Mouse (Mus musculus): Measurements from ENCODE around the gene Adamtsl3. TPM values are rescaled to one million over a fixed set of nuclear protein-coding genes. Genes with fewer than 3 reads are reported as not detected.
A peak's percentile ranks its signal among the peaks of the same experiment; 100 is the strongest.

Adamtsl3 gene
- polyA plus RNA-seq, 1 experiment, result 1.1 TPM

DNA sequence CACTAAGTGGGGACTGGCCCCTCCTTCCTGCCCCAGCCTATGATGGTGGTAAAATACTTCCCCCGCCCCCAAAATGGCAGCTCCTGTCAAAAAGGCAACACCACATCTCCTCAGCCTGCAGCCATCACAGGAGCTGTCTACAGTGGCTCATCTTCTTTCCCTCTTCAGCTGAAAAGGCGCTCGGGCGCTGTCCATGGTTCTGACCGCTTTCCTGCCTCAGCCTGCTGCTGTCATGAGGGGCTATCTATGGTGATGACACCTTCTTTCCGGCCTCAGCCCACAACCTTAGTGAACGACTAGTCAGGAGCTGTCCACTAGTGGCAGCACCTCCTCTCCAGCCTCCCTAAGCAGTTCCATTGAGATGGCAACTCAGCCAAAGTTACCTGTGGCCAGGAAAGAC is 289.8 kb downstream of the Adamtsl3 start:
- Histone ChIP-seq H3K27ac (ENCODE audit: insufficient read depth, low read length) (no peak overlapping the region), H3K4me1 (ENCODE audit: control insufficient read depth, insufficient read depth, low read length) (no peaks in the 10 kb centered on the region), H3K4me3 (ENCODE audit: insufficient read depth, low read length) (no peak overlapping the region)
- TF ChIP-seq CTCF (IDR thresholded peaks at IDR 0.05; ENCODE audit: extremely low read depth, insufficient read depth, low read length), result no peak
- TF ChIP-seq POLR2A (IDR thresholded peaks at IDR 0.05; ENCODE audit: extremely low read depth, insufficient read depth, low read length), result no peak

- TF ChIP-seq CTCF (IDR thresholded peaks at IDR 0.05; ENCODE audit: extremely low read depth, insufficient read depth, low read length) (no peak), POLR2A (IDR thresholded peaks at IDR 0.05; ENCODE audit: extremely low read depth, insufficient read depth, low read length) (no peak)
- no peak overlapping the region; the same call in 1 of the 2 replicates for H3K4me3 ChIP-seq (ENCODE audit: insufficient read depth, low read length)
- H3K27ac ChIP-seq (ENCODE audit: insufficient read depth, low read length), result no peak overlapping the region
- H3K4me1 ChIP-seq (ENCODE audit: control insufficient read depth, insufficient read depth, low read length), result peaks cover 3% of the 10 kb centered on the region; the same call in 1 of the 2 replicates
Observed at GRCm38 (mm10) chr7:82647183-82647582, 311.7 kb downstream of the Adamtsl3 start.

DNA sequence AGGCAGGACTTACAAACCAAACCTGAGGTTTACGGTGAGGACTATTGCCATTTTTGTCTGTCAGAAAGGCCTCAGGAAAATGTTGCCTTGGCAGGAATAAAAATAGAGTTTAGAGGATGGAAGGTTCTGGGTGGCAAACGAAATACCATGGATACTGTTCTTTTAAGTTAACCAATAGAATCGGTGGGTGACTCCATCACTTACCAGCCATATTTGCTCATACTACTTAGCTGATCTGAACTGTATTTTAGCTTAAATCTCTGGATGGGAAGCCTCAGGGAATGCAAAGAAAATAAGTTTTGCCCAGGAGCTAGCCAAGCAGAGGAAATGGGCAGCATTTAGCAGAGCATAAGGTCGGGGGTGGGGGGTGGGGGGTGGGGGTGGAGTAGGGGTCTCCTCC is 312.4 kb downstream of the Adamtsl3 start:
- H3K4me1 ChIP-seq (ENCODE audit: control insufficient read depth, insufficient read depth, low read length), result peaks cover 3% of the 10 kb centered on the region; the same call in 1 of the 2 replicates
- H3K27ac ChIP-seq (ENCODE audit: insufficient read depth, low read length), result no peak overlapping the region
- TF ChIP-seq POLR2A (IDR thresholded peaks at IDR 0.05; ENCODE audit: extremely low read depth, insufficient read depth, low read length) (no peak), CTCF (IDR thresholded peaks at IDR 0.05; ENCODE audit: extremely low read depth, insufficient read depth, low read length) (no peak)
- peak overlapping the region; percentile 63 for H3K4me3 ChIP-seq (ENCODE audit: insufficient read depth, low read length)

DNA sequence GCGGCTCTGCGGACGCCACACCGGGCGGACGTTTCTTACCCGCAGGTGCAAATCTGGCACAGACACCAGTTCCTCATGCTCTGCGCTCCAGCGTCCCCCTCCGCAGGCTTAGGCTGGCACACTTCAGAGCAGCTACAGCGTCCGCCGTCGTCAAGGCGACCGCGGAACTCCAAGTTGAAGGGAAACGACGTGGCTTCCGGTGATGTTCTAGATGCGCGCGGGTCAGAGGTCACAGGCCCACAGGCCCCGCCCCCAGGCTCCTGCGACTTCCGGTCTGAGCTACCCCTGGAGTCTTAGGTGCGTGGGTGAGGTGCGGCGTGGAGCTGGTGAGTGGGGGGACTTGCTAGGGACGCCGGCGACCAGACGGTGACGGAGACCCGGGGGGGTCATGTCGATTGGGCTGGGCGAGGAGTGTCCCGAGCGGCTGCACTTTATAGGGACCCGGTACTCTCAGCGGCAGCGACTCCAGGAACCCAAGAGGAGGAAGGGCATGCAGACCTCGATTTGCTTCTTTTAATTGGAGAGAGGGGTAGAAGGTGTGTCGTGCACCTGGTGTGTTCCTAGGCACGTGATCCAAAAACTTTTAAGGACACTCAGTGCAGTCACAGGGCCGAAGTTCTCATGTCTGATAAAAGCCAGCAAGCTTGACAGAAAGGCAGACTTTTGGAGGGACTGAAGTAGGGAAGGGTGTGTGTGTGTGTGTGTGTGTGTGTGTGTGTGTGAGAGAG is 313.0 kb downstream of the Adamtsl3 start, which contains the start of the genes Saxo2 and Efl1:
Saxo2 (minus strand) TSS at position 176 of the 728 bp plus-strand sequence.
Efl1 (plus strand) TSS at position 262 of the 728 bp plus-strand sequence.
- H3K4me3 ChIP-seq (ENCODE audit: insufficient read depth, low read length), result peak within 1 kb of the TSS; percentile 63
- TF ChIP-seq POLR2A (IDR thresholded peaks at IDR 0.05; ENCODE audit: extremely low read depth, insufficient read depth, low read length) (0 out of 2 replicates have a peak, but pooled peaks have one; percentile 41), CTCF (IDR thresholded peaks at IDR 0.05; ENCODE audit: extremely low read depth, insufficient read depth, low read length) (no peak)
- peaks cover 3% of the 10 kb centered on the region; the same call in 1 of the 2 replicates for H3K4me1 ChIP-seq (ENCODE audit: control insufficient read depth, insufficient read depth, low read length)
- H3K27ac ChIP-seq (ENCODE audit: insufficient read depth, low read length), result no peak within 1 kb of the TSS

GRCm38 (mm10) chr7:82649081-82649445 is 313.6 kb downstream of the Adamtsl3 start:
- TF ChIP-seq CTCF (IDR thresholded peaks at IDR 0.05; ENCODE audit: extremely low read depth, insufficient read depth, low read length), result no peak
- TF ChIP-seq POLR2A (IDR thresholded peaks at IDR 0.05; ENCODE audit: extremely low read depth, insufficient read depth, low read length), result no peak
- Histone ChIP-seq H3K4me1 (ENCODE audit: control insufficient read depth, insufficient read depth, low read length) (peaks cover 3% of the 10 kb centered on the region; the same call in 1 of the 2 replicates), H3K4me3 (ENCODE audit: insufficient read depth, low read length) (peak overlapping the region; percentile 63), H3K27ac (ENCODE audit: insufficient read depth, low read length) (no peak overlapping the region)

Other genes with a start within 250 kb of the Adamtsl3 start
- 55.8 and 62.6 TPM in 2 replicates for gene Sh3gl3, start 161.9 kb upstream of the Adamtsl3 start, polyA plus RNA-seq (2012; rRNA removed)

All from cortical plate, adult 2 months (tissue).